Mouse (Mus musculus) left cerebral cortex, adult 11 months (tissue): ENCODE results near the gene Adnp.

Source experiments
- DNase-seq: peaks from one replicate; pipeline ENCODE4 v3.0.0; 2022; ENCODE audit warnings: low spot score

Adnp gene

DNA sequence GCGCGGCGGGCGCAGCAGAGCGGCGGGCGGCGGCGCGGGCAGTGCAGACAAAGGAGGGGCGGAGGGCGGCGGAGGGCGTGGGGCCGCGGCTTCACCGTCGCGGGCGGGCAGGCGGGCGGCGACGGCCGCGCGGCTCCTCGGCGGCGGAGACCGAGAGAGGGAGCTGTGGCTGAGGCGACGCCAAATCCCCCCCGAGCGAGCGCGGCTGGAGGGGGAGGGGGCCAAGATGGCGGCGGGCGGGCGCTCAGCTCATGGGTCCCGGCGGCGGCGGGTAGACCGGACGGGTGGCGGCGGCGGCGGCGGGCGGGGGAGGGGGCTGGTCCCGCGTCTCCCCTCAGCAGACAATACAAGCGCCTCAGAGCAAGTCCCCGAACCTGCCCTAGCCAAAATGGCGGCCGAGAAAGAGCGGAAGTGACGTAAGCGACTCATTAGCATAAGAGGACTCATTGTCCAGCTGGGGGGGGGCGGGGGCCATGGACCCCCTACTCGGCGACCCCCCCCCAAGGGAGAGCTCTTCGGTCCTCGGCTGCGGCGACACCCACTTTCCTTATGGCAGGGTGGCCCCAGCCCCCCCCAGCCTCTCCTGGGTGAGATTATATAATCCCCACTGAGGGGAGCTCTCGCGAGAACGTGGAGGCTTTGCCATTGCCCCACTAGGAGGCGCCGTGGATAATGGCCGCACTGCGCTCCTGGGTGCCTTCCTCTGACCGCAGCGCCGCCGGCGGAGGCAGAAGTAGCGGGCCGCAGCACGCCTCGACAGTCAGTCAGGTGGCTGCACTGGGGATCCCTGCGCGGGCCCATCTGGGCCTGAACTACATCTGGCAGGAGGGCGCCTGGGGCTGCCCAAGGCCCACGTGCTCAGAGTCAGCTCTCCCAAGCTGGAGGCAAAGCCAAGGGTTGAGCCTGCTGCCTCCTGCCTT lies at the start of gene Adnp:
Gene Adnp (minus strand): TSS at position 388 of the 920 bp plus-strand sequence.
- DNase-seq: peak; percentile 94

DNA sequence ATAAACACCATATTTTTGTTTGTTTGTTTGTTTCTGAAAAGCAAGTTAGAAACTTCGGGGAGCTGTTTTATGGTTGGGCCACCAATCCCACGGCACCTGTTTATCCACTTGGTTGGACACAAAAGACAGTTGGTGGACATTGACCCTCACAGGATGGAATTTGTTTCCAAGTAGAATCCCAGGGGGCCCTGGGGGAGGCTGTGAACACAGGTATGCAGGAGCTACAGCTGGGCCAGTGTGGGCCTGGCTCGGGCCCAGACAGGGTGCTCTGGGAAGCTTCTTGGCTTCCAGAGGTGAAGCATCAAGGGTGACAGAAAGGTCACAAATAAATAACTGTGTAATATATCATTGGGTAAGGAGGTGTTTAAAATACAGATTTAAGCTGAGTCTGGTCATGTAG lies 49.6 kb upstream of the Adnp start:
- DNase-seq: no peak

DNA sequence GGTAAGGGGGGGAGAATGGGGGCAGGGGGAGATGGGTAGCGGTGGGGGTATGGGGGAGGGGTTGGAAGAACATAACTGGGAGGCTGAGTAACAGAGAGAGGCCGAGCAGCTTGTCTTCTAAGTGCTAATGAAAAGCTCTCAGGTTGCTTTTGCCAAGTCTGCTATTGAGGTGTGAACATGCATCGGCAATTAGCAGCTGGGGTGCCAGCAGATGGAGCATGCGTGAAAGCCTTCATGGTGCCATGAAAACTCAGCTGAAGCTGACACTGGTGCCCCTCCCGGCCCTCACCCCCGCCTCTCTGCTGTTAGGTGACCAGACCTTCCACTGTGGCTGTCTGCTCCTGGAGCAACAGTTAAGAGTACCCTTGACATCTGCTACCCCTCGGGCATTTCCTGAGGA lies 46.9 kb upstream of the Adnp start:
- no peak for DNase-seq

DNA sequence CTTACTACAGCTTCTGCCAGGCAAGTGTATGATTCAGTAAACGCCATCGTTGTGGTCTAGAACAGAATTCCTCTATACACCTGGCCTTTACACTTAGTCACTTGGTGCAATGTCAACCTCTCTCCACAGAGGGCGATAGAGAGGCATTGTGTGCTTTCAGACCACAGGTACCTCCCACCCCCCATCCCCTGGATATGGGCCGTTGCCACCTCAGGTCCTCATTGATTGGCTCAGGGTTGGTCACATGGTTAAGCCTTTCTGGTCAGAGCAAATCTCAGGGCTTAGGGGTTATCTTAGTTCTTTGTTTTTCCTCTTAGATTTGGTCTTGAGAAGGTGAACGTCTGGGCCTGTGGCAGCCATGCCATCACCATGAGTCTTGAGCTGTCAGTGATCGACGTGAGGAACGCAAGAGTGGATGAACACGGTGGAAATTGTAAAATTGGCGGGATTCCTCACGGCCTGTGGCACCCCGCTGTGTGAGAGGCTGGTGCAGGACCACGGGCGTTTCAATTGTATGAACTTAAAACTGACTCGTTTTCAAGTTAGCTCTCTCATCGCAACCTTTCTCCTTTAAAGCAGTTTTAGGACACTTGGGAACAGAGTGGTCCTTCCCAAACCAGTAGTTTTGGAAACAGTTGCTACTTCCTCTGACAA lies 45.9 kb upstream of the Adnp start:
- no peak for DNase-seq

DNA sequence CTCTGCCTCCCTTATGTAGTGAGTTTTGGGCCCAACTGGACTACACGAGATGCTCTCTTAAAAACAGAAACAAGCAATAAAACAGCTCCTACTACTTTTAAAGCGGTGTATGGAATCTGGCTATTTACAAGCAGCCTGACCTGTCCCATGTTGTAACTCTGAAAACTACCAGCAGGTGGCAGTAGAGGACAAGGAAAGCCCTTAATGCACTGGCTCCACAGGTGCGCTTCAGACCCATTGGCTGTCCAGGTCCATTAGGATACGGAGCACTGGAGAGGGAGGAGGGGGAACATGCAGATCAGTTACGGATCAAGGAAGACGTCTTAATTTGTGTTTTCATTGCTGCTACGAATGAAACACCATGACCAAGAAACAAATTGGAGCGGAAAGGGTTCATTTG lies 43.4 kb upstream of the Adnp start:
- peak; percentile 82 for DNase-seq

DNA sequence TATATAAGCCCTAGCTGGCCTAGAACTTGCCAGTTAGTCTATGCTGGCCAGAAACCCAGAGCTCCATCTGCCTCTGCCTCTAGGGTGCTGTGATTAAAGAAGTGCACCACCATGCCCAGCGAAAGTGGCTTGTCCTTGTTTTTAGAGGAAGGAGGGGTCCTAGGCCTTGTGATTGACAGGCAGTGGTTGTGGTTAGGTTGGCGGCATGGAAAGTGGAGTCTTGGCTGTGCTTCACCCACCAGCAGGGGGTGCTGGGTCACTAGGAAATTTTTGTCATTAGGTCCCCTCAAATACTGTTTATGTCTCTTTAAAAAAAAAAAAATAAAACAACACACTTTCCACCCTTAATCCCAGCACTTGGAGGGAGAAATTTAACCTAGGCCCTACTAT lies 41.9 kb upstream of the Adnp start:
- DNase-seq: no peak

DNA sequence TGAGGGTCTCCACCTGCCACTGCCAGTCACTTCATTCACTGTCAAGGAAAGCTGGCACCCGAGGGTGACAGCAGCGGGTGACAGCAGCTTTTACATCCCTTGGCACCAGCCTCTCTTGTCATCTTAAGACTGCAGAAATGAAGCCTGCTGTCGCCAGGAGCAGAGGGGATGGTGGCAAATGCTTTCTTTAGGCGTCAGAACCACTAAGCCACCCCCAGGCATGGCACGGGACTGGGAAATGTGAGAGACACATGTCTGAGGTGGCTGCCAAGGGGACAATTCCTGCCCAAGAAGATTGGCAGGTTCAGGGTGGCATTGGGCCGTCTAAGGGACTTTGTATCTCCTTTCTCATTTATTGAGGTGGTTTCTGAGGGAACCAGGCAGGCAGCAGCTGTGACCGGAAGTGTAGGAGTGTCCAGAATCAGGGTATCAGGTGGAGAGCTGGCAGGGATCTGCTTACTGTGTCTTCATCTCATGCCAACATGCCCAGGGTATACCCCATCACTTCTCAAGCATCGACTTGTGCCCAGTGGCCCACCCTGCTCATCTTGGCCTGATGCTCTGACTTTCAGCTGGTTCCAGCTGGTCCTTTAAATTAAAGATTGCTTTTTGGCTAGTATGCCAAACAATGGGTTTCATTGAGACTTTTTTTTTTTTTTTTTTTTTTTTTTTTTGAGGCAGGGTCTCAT lies 41.4 kb upstream of the Adnp start:
- DNase-seq: no peak

DNA sequence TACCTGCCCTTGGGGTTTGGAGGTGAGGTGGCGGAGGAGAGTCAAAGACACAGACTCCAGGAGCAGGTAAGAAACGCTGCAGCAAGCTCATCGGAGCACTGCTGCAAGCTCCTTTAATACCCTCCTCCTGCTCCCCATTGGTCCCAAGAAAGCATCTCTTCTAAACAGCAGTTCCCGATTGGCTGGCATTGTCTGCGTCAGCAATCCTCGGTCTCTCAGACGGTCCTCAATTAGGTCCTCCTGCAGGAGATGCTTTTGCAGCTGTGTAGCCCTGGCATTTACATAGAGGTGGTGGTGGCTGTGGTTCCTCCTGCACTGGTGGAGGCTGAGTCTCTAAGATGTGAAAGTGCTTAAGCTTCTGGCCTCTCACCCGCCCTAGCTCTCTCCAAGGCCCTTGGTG lies 38.7 kb upstream of the Adnp start:
- DNase-seq: no peak

DNA sequence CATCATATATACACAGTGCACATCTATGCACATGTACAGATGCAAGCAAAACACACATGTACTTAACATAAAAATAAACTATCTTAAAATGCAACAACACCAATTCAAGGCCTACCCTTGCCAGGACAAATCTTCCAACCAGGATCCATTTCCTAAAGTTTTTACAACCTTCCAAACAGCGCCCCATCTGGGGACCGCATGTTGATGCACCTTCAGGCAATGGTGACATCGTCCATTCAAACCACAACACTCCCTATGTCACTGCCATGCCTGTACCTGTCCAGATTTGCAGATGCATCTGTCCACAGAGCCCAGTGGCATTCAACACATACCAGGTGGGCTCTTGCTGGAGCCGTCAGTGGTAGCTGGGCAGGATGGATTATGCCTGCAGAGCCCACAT lies 36.4 kb upstream of the Adnp start:
- DNase-seq: no peak

DNA sequence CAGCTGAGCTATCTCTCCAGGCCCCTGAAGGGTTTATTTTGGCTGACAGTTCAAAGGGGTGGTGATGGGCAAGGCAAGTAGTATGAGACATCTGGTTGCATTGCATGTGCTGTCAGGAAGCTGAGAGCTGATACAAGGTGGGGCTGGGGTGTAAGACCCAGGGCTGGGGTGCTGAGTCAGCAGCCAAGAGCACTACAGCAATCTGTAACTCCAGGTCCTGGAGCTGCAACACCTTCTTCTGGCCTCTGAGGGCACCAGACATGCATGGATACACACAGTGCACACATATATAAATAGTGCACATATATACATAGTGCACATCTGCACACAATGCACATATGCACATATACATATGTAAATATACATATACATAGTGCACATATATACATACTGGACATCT lies 35.9 kb upstream of the Adnp start:
- DNase-seq: no peak

DNA sequence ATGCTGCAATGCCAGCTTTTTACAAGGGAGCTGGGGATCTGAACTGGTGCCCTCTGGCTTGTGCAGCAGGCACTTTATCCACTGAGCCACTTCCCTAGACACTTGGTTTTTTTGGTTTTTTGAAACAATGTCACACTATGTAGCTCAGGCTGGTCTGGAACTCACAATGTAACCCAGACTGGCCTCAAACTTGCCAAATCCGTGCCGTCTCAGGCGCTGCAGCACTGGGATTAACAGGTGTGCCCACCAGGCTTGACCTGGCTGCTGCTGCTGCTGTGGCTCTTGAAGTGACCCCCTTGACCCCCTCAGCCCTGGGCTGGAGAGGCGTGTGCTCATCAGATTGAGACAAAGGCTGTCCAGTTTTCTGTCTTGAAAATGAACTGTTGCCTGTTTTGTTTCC lies 31.4 kb upstream of the Adnp start:
- no peak for DNase-seq

DNA sequence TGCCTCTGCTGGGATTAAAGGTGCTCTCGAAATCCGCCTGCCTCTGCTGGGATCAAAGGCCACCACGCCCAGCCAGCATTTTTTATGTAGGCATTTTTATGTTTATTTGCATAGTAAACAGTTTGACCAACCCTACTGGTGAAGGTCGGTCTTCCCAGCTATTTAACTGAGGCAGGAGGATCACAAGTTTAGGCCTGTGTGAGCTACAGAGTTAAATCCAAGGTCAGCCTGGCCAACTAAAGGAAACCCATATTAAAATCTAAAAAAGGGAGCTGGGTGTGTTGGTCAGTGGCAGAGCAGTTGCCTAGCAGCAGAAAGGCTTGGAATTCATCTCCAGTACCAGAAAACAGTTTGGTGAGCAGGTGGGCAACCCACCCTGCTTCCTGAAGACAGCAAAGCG lies 26.4 kb upstream of the Adnp start:
- DNase-seq: no peak

DNA sequence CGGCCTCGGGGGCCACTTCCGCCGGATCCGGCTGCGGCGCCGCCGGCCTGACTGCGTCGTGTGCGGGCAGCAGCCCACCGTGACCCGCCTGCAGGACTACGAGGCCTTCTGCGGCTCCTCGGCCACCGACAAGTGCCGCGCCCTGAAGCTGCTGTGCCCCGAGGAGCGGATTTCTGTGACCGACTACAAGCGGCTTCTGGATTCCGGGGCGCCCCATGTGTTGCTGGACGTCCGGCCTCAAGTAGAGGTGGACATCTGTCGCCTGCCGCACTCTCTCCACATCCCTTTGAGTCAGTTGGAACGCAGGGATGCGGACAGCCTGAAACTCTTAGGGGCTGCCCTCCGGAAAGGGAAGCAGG lies 24.5 kb upstream of the Adnp start:
- no peak for DNase-seq

DNA sequence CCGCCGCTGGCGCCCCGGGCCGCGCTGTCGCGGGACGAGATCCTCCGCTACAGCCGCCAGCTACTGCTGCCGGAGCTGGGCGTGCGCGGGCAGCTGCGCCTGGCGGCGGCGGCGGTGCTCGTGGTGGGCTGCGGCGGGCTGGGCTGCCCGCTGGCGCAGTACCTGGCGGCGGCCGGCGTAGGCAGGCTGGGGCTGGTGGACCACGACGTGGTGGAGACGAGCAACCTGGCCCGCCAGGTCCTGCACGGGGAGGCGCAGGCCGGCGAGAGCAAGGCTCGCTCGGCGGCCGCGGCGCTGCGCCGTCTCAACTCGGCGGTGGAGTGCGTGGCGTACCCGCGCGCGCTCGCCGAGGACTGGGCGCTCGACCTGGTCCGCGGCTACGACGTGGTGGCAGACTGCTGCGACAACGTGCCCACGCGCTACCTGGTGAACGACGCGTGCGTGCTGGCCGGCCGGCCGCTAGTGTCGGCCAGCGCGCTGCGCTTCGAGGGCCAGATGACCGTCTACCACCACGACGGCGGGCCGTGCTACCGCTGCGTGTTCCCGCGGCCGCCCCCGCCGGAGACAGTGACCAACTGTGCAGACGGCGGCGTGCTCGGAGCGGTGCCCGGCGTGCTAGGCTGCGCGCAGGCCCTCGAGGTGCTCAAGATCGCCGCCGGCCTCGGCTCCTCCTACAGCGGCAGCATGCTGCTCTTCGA lies 24.0 kb upstream of the Adnp start:
- no peak for DNase-seq

DNA sequence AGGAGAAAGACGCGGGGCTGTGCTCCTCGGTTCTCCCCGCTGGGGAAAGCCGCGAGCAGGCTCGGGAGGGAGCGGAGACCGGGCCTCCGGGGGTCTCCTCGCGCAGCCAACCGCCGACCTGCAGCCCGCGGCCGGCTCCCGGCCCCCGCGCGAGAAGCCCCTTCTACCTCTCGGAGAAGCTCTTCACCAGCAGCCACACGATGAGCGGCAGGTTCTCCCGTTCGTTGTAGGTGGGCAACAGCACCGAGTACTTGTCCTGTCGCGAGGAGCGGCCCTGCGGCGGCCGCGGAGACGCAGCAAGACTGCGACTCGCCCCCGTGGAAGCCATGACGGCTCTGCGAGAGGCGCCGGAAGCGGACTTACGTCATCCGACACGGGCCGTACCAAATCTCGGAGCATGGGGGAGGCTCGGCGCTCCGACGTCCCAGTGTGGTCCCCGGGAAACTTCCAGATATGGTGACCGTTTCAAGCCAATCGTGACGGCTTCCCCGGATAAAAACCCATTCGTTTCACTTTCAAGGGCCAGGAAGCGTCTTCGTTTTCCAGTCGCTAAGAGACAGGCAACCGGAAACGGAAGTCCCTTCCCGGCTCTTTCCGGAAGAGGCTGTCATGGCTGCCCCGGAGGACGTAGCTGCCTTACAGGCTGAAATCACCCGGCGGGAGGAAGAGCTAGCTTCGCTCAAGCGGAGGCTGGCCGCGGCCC lies 23.3 kb upstream of the Adnp start, which contains the start of the genes Gm20716, Dpm1 and Mocs3:
Gene Gm20716 (minus strand): TSS at position 339 of the 703 bp plus-strand sequence.
Gene Dpm1 (minus strand): TSS at position 566 of the 703 bp plus-strand sequence.
Gene Mocs3 (plus strand): TSS at position 597 of the 703 bp plus-strand sequence.
- DNase-seq: peak; percentile 82

DNA sequence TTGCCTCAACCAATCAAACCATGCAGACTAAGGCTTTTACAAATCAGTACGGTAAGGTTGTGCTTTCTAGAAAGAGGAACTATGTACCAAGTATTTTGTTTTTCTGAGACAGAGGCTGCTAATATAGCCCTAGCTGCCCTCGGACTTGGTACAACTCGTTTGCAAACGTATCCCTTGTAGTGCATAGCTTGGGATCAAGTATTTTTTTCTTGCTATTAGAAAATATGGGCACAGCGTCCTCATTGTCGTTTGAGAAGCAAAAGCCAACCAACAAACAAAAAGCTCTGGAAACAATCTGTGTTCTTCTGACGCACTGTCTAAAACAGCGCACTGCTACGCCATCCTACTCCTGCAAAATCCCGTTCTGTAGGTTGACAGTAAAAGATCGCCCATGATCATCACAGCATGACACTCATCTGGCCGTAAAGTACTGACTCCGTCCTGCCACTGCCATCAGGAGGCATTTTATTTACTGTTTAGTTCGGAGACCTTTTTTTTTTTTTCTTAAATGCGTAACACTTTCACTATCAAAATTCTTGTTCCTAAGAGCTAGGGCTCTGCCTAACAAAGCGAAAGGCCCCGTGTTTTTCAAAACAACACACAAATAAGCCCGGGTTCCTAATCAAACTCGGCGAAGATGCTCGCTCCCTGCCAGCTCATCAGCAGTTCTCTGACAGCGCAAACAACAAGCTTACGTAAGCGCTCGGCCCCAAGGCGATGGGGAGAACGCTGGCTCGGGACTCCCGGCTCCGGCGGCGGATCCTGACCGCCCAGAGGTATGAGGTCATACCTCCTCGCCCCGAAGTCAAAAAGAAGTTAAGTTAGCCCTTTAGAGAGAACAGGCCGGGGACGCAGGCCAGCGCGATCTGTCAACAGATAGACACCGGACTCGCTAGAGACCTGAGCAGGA lies 22.5 kb upstream of the Adnp start:
- DNase-seq: no peak

DNA sequence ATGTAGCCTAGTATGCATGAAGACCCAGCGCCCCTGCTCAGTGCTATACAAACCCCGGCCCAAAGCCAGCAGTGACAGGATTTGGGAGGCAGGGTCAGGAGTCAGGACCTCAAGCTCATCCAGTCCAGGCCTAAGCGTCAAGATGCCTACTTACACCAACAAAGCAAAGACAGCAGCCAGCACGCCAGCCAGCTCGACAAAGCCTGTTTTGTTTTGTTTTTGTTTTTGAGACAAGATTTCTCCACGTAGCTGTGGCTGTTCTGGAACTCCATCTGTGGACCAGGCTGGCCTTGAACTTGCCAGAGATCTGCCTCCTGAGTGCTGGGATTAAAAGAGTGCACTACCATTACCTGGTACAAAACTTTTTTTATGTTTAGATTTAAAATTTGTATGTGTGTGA lies 16.4 kb upstream of the Adnp start:
- no peak for DNase-seq

DNA sequence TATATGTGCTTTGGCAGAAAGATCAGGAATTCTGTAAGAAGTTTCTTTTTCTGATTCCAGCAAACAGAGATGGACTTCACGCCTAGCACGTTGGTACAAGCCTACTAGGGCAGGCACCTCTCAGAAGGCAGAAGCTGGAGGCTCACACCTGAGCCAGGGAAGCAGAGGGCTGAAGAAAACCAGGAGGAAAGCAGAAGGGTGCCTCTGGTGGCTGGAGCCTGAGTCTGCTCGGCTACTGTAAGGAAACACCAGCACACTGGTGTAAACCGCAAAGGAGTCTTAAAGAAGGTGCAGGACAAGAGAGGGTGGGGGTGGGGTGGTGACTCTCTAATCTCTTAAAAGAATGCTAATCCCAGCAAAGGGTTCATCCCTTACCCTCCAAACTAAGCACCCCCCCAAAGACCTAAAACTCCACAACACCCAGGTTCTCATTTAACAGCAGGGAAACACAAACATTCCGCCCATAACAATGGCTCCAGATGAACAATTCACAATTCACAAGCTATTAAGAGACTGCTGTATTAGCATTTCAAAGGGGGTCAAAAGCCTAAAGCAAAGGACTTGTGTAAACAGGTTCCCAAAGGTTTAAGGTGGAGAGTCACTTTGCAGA lies 7.0 kb upstream of the Adnp start:
- no peak for DNase-seq

DNA sequence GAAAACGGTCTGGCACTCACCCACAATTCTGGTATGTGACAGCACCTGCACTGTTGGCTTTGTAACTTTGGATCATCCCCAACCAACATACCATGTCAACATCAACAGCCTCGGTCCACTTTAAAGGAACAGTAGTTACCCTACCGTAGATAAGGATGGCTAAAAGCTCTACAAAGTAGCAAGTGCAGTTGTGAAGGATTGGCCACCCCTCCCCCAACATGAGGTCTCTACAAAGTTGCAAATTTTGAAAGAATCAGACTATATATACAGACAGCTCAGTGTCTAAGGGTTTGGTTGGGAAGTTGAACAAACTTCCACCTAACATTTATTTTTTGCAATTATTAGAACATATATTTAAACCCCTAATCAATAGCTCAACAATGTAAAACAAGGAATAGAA lies 971 bp upstream of the Adnp start:
- DNase-seq: no peak
